Mouse (Mus musculus): Measurements from ENCODE around the gene Dpp6. TPM values are rescaled to one million over a fixed set of nuclear protein-coding genes. Genes with fewer than 3 reads are reported as not detected.

Dpp6 gene
- under 1 TPM; 0.13 to 0.40 (median 0.24) TPM for total RNA-seq (2022)

GRCm38 (mm10) chr5:26816975-26817941, at the start of gene Dpp6:
TSS of gene Dpp6 (plus strand) at chr5:26817203.
- no peak for DNase-seq (ENCODE audit: low spot score in 2 of 2)

- no peak for DNase-seq (ENCODE audit: low spot score in 2 of 2)
Measured at GRCm38 (mm10) chr5:26783955-26784354, 33.0 kb upstream of the Dpp6 start.

- DNase-seq (ENCODE audit: low spot score in 2 of 2): no peak
Measured at GRCm38 (mm10) chr5:26795524-26795923, 21.5 kb upstream of the Dpp6 start.

- no peak for DNase-seq (ENCODE audit: low spot score in 2 of 2)
Measured at GRCm38 (mm10) chr5:26835972-26836371, 19.0 kb downstream of the Dpp6 start.

- DNase-seq (ENCODE audit: low spot score in 2 of 2): no peak
Measured at GRCm38 (mm10) chr5:26841151-26841550, 24.1 kb downstream of the Dpp6 start.

- DNase-seq (ENCODE audit: low spot score in 2 of 2): no peak
Measured at GRCm38 (mm10) chr5:26854746-26855145, 37.7 kb downstream of the Dpp6 start.

GRCm38 (mm10) chr5:26875449-26875848, 58.4 kb downstream of the Dpp6 start:
- no peak for DNase-seq (ENCODE audit: low spot score in 2 of 2)

- no peak for DNase-seq (ENCODE audit: low spot score in 2 of 2)
Measured at GRCm38 (mm10) chr5:26887496-26887895, 70.5 kb downstream of the Dpp6 start.

- no peak for DNase-seq (ENCODE audit: low spot score in 2 of 2)
Measured at GRCm38 (mm10) chr5:26888080-26888479, 71.1 kb downstream of the Dpp6 start.

GRCm38 (mm10) chr5:26894346-26894745, 77.3 kb downstream of the Dpp6 start:
- no peak for DNase-seq (ENCODE audit: low spot score in 2 of 2)

GRCm38 (mm10) chr5:26903786-26904185, 86.8 kb downstream of the Dpp6 start:
- no peak for DNase-seq (ENCODE audit: low spot score in 2 of 2)

GRCm38 (mm10) chr5:26904324-26905041, 87.5 kb downstream of the Dpp6 start:
- no peak for DNase-seq (ENCODE audit: low spot score in 2 of 2)

- DNase-seq (ENCODE audit: low spot score in 2 of 2): no peak
Measured at GRCm38 (mm10) chr5:26907151-26907550, 90.1 kb downstream of the Dpp6 start.

GRCm38 (mm10) chr5:26908612-26909011, 91.6 kb downstream of the Dpp6 start:
- no peak for DNase-seq (ENCODE audit: low spot score in 2 of 2)

- DNase-seq (ENCODE audit: low spot score in 2 of 2): no peak
Measured at GRCm38 (mm10) chr5:26910353-26910752, 93.3 kb downstream of the Dpp6 start.

GRCm38 (mm10) chr5:26911965-26912364, 95.0 kb downstream of the Dpp6 start:
- no peak for DNase-seq (ENCODE audit: low spot score in 2 of 2)

GRCm38 (mm10) chr5:26918763-26919162, 101.8 kb downstream of the Dpp6 start:
- no peak for DNase-seq (ENCODE audit: low spot score in 2 of 2)

GRCm38 (mm10) chr5:26924552-26924951, 107.5 kb downstream of the Dpp6 start:
- DNase-seq (ENCODE audit: low spot score in 2 of 2): no peak

GRCm38 (mm10) chr5:26932413-26933122, 115.6 kb downstream of the Dpp6 start:
- DNase-seq (ENCODE audit: low spot score in 2 of 2): no peak

GRCm38 (mm10) chr5:26934911-26935310, 117.9 kb downstream of the Dpp6 start:
- no peak for DNase-seq (ENCODE audit: low spot score in 2 of 2)

GRCm38 (mm10) chr5:26941471-26941870, 124.5 kb downstream of the Dpp6 start:
- DNase-seq (ENCODE audit: low spot score in 2 of 2): no peak
